Mouse (Mus musculus) adrenal gland, postnatal 4 days (tissue): ENCODE data around the gene Gm27021. TPM values are rescaled to one million over a fixed set of nuclear protein-coding genes. Genes with fewer than 3 reads are reported as not detected.

Experiments used
- DNase-seq, 2 experiments: peaks; one replicate each; pipeline ENCODE4 v3.0.0; 2021 to 2022; ENCODE audit warnings: low spot score in 2 of 2, mixed read lengths in 2 of 2
- long read RNA-seq, 2 experiments: library from polyadenylated mRNA; stranded (forward); transcript quantifications; one replicate each; pipeline ENCODE4 v2.0.0; 2021
- total RNA-seq, 2 experiments: library from RNA; stranded (reverse); gene quantifications; 2 replicates each; pipeline ENCODE4 v1.2.3; 2021

The Gm27021 gene
- total RNA-seq = under 1 TPM in 1 of 2 experiments, not detected in 1; 0.56 TPM
- long read RNA-seq, experiment 1, partial matches to known transcripts = 4 of 4 reads
- long read RNA-seq, experiment 1, other reads (novel, unspliced or antisense) = 0 of 4 reads
- long read RNA-seq, experiment 2, partial matches to known transcripts = 4 of 4 reads
- long read RNA-seq, experiment 2, other reads (novel, unspliced or antisense) = 0 of 4 reads

- DNase-seq = peak; percentile 83 to 89
These were observed at the start of gene Gm27021, which contains the start of gene Cox4i1 for GRCm38 (mm10) chr8:120667561-120668373. TSS of gene Gm27021 (minus strand) at chr8:120668079. TSS of gene Cox4i1 (plus strand) at chr8:120668222.

GRCm38 (mm10) chr8:120715996-120716680, 48.3 kb upstream of the Gm27021 start:
- DNase-seq = no peak

GRCm38 (mm10) chr8:120715200-120715599, 47.3 kb upstream of the Gm27021 start:
- no peak for DNase-seq

- no peak for DNase-seq
These were observed 41.3 kb upstream of the Gm27021 start for GRCm38 (mm10) chr8:120709176-120709575.

GRCm38 (mm10) chr8:120706193-120706592, 38.3 kb upstream of the Gm27021 start:
- no peak for DNase-seq

- DNase-seq = no peak
These were observed 37.3 kb upstream of the Gm27021 start for GRCm38 (mm10) chr8:120705163-120705562.

- DNase-seq = no peak
These were observed 36.3 kb upstream of the Gm27021 start for GRCm38 (mm10) chr8:120704203-120704602.

- DNase-seq = no peak
These were observed 34.0 kb upstream of the Gm27021 start for GRCm38 (mm10) chr8:120701758-120702465.

GRCm38 (mm10) chr8:120700053-120700452, 32.2 kb upstream of the Gm27021 start:
- DNase-seq = no peak

GRCm38 (mm10) chr8:120699565-120699964, 31.7 kb upstream of the Gm27021 start:
- no peak for DNase-seq

GRCm38 (mm10) chr8:120699079-120699478, 31.2 kb upstream of the Gm27021 start:
- DNase-seq = no peak

GRCm38 (mm10) chr8:120698426-120698825, 30.5 kb upstream of the Gm27021 start:
- no peak for DNase-seq

- no peak for DNase-seq
These were observed 30.0 kb upstream of the Gm27021 start for GRCm38 (mm10) chr8:120697979-120698272.

GRCm38 (mm10) chr8:120697154-120697978, 29.5 kb upstream of the Gm27021 start:
- DNase-seq = no peak

- DNase-seq = no peak
These were observed 28.7 kb upstream of the Gm27021 start for GRCm38 (mm10) chr8:120696401-120697153.

- no peak for DNase-seq
These were observed 26.1 kb upstream of the Gm27021 start for GRCm38 (mm10) chr8:120693861-120694493.

- no peak for DNase-seq
These were observed 25.1 kb upstream of the Gm27021 start for GRCm38 (mm10) chr8:120692934-120693333.

- no peak for DNase-seq
These were observed 20.6 kb upstream of the Gm27021 start for GRCm38 (mm10) chr8:120688511-120688910.

- DNase-seq = no peak
These were observed 19.9 kb upstream of the Gm27021 start for GRCm38 (mm10) chr8:120687786-120688185.
